Mouse (Mus musculus): ENCODE measurements around the gene Tmod1. TPM values are rescaled to one million over a fixed set of nuclear protein-coding genes. Genes with fewer than 3 reads are reported as not detected.
A peak's percentile ranks its signal among the peaks of the same experiment; 100 is the strongest.

Gene Tmod1
- polyA plus RNA-seq, 1 experiment from 2014 or later = 5.2 TPM

- 54% methylated on average over 2 of the region's 2 CpGs for WGBS
- no peaks in the 10 kb centered on the region for H3K27me3 ChIP-seq (ENCODE audit: control insufficient read depth, insufficient read depth, low read length)
Measured at GRCm38 (mm10) chr4:46126541-46126940, 87.8 kb downstream of the Tmod1 start.

GRCm38 (mm10) chr4:46129311-46130004 is 90.7 kb downstream of the Tmod1 start:
- H3K27ac ChIP-seq (ENCODE audit: low read depth, low read length) = peak overlapping the region; percentile 76
- H3K9me3 ChIP-seq (ENCODE audit: control insufficient read depth, low read length) = no peaks in the 10 kb centered on the region
- H3K4me2 ChIP-seq (replicated peaks; ENCODE audit: low read depth, low read length) = 0 out of 2 replicates have a peak overlapping the region, but pooled peaks have one; percentile 5
- H3K9ac ChIP-seq (ENCODE audit: low read depth, low read length) = no peak overlapping the region
- ATAC-seq (ENCODE audit: low FRiP score, low TSS enrichment) = peak; percentile 94
- 47% methylated on average over 8 of the region's 8 CpGs for WGBS
- H3K4me3 ChIP-seq (ENCODE audit: low read length) = no peak overlapping the region
- H3K4me1 ChIP-seq (ENCODE audit: control insufficient read depth, insufficient read depth, low read length) = peaks cover 12% of the 10 kb centered on the region
- H3K36me3 ChIP-seq (ENCODE audit: control insufficient read depth, insufficient read depth, low read length) = peaks cover 79% of the 10 kb centered on the region
- H3K27me3 ChIP-seq (ENCODE audit: control insufficient read depth, insufficient read depth, low read length) = no peaks in the 10 kb centered on the region

More at GRCm38 (mm10) chr4:46126541-46126940, 87.8 kb downstream of the Tmod1 start:
- H3K9ac ChIP-seq (ENCODE audit: low read depth, low read length) = no peak overlapping the region
- peaks cover 79% of the 10 kb centered on the region for H3K36me3 ChIP-seq (ENCODE audit: control insufficient read depth, insufficient read depth, low read length)
- no peak overlapping the region for H3K4me3 ChIP-seq (ENCODE audit: low read length)
- no peaks in the 10 kb centered on the region for H3K9me3 ChIP-seq (ENCODE audit: control insufficient read depth, low read length)
- no peak overlapping the region for H3K4me2 ChIP-seq (replicated peaks; ENCODE audit: low read depth, low read length)
- H3K27ac ChIP-seq (ENCODE audit: low read depth, low read length) = no peak overlapping the region
- ATAC-seq (ENCODE audit: low FRiP score, low TSS enrichment) = no peak
- peaks cover 12% of the 10 kb centered on the region for H3K4me1 ChIP-seq (ENCODE audit: control insufficient read depth, insufficient read depth, low read length)

- Histone ChIP-seq H3K4me2 (replicated peaks; ENCODE audit: low read depth, low read length) (no peak overlapping the region), H3K9ac (ENCODE audit: low read depth, low read length) (no peak overlapping the region), H3K4me3 (ENCODE audit: low read length) (no peak overlapping the region), H3K27me3 (ENCODE audit: control insufficient read depth, insufficient read depth, low read length) (no peaks in the 10 kb centered on the region), H3K4me1 (ENCODE audit: control insufficient read depth, insufficient read depth, low read length) (peaks cover 12% of the 10 kb centered on the region), H3K9me3 (ENCODE audit: control insufficient read depth, low read length) (no peaks in the 10 kb centered on the region), H3K36me3 (ENCODE audit: control insufficient read depth, insufficient read depth, low read length) (peaks cover 79% of the 10 kb centered on the region), H3K27ac (ENCODE audit: low read depth, low read length) (peak overlapping the region; percentile 76; the same call in 1 of the 2 replicates)
- no peak for ATAC-seq (ENCODE audit: low FRiP score, low TSS enrichment)
- 72% methylated on average over 3 of the region's 3 CpGs for WGBS
Measured at GRCm38 (mm10) chr4:46130221-46130620, 91.5 kb downstream of the Tmod1 start.

- Histone ChIP-seq H3K4me1 (ENCODE audit: control insufficient read depth, insufficient read depth, low read length) (peaks cover 16% of the 10 kb centered on the region), H3K9me3 (ENCODE audit: control insufficient read depth, low read length) (no peaks in the 10 kb centered on the region), H3K4me3 (ENCODE audit: low read length) (no peak overlapping the region), H3K27ac (ENCODE audit: low read depth, low read length) (no peak overlapping the region), H3K27me3 (ENCODE audit: control insufficient read depth, insufficient read depth, low read length) (no peaks in the 10 kb centered on the region), H3K4me2 (replicated peaks; ENCODE audit: low read depth, low read length) (no peak overlapping the region), H3K9ac (ENCODE audit: low read depth, low read length) (no peak overlapping the region), H3K36me3 (ENCODE audit: control insufficient read depth, insufficient read depth, low read length) (peaks cover 75% of the 10 kb centered on the region)
- WGBS = 90% methylated on average over 6 of the region's 6 CpGs
- ATAC-seq (ENCODE audit: low FRiP score, low TSS enrichment) = no peak
Measured at GRCm38 (mm10) chr4:46131791-46132190, 93.1 kb downstream of the Tmod1 start.

GRCm38 (mm10) chr4:46137629-46138286 is 99.0 kb downstream of the Tmod1 start:
- peaks cover 21% of the 10 kb centered on the region for H3K4me1 ChIP-seq (ENCODE audit: control insufficient read depth, insufficient read depth, low read length)
- H3K27me3 ChIP-seq (ENCODE audit: control insufficient read depth, insufficient read depth, low read length) = no peaks in the 10 kb centered on the region
- H3K4me3 ChIP-seq (ENCODE audit: low read length) = peak overlapping the region; percentile 97
- H3K4me2 ChIP-seq (replicated peaks; ENCODE audit: low read depth, low read length) = peak overlapping the region; percentile 49
- H3K27ac ChIP-seq (ENCODE audit: low read depth, low read length) = peak overlapping the region; percentile 99
- H3K36me3 ChIP-seq (ENCODE audit: control insufficient read depth, insufficient read depth, low read length) = peaks cover 30% of the 10 kb centered on the region
- H3K9me3 ChIP-seq (ENCODE audit: control insufficient read depth, low read length) = no peaks in the 10 kb centered on the region
- 7% methylated on average over 17 of the region's 17 CpGs for WGBS
- ATAC-seq (ENCODE audit: low FRiP score, low TSS enrichment) = peak; percentile 63
- H3K9ac ChIP-seq (ENCODE audit: low read depth, low read length) = peak overlapping the region; percentile 96

- Histone ChIP-seq H3K4me3 (ENCODE audit: low read length) (peak within 1 kb of the TSS; percentile 97), H3K36me3 (ENCODE audit: control insufficient read depth, insufficient read depth, low read length) (peaks cover 23% of the 10 kb centered on the region), H3K9ac (ENCODE audit: low read depth, low read length) (peak within 1 kb of the TSS; percentile 96), H3K4me2 (replicated peaks; ENCODE audit: low read depth, low read length) (peak within 1 kb of the TSS; percentile 70), H3K27me3 (ENCODE audit: control insufficient read depth, insufficient read depth, low read length) (no peaks in the 10 kb centered on the region), H3K27ac (ENCODE audit: low read depth, low read length) (peak within 1 kb of the TSS; percentile 99), H3K4me1 (ENCODE audit: control insufficient read depth, insufficient read depth, low read length) (peaks cover 21% of the 10 kb centered on the region), H3K9me3 (ENCODE audit: control insufficient read depth, low read length) (no peaks in the 10 kb centered on the region)
- WGBS = under 1% methylated on average over 89 of the region's 90 CpGs
- peak; percentile 87 for ATAC-seq (ENCODE audit: low FRiP score, low TSS enrichment)
Measured at GRCm38 (mm10) chr4:46138287-46139222, 99.8 kb downstream of the Tmod1 start, which contains the start of the genes Ncbp1 and Tstd2. Gene Ncbp1, plus strand, starts transcription at chr4:46138613. Gene Tstd2, minus strand, starts transcription at chr4:46138694.

GRCm38 (mm10) chr4:46144323-46144722 is 105.6 kb downstream of the Tmod1 start:
- no peaks in the 10 kb centered on the region for H3K27me3 ChIP-seq (ENCODE audit: control insufficient read depth, insufficient read depth, low read length)
- 73% methylated on average over 3 of the region's 3 CpGs for WGBS
- ATAC-seq (ENCODE audit: low FRiP score, low TSS enrichment) = no peak
- no peaks in the 10 kb centered on the region for H3K9me3 ChIP-seq (ENCODE audit: control insufficient read depth, low read length)
- no peak overlapping the region for H3K9ac ChIP-seq (ENCODE audit: low read depth, low read length)
- peaks cover 17% of the 10 kb centered on the region for H3K36me3 ChIP-seq (ENCODE audit: control insufficient read depth, insufficient read depth, low read length)
- H3K4me2 ChIP-seq (replicated peaks; ENCODE audit: low read depth, low read length) = no peak overlapping the region
- no peak overlapping the region for H3K4me3 ChIP-seq (ENCODE audit: low read length)
- peaks cover 12% of the 10 kb centered on the region for H3K4me1 ChIP-seq (ENCODE audit: control insufficient read depth, insufficient read depth, low read length)
- no peak overlapping the region for H3K27ac ChIP-seq (ENCODE audit: low read depth, low read length)

- Histone ChIP-seq H3K4me1 (ENCODE audit: control insufficient read depth, insufficient read depth, low read length) (no peaks in the 10 kb centered on the region), H3K4me2 (replicated peaks; ENCODE audit: low read depth, low read length) (no peak overlapping the region), H3K4me3 (ENCODE audit: low read length) (no peak overlapping the region), H3K27ac (ENCODE audit: low read depth, low read length) (no peak overlapping the region), H3K36me3 (ENCODE audit: control insufficient read depth, insufficient read depth, low read length) (peaks cover 42% of the 10 kb centered on the region), H3K9ac (ENCODE audit: low read depth, low read length) (no peak overlapping the region), H3K9me3 (ENCODE audit: control insufficient read depth, low read length) (no peaks in the 10 kb centered on the region), H3K27me3 (ENCODE audit: control insufficient read depth, insufficient read depth, low read length) (no peaks in the 10 kb centered on the region)
- ATAC-seq (ENCODE audit: low FRiP score, low TSS enrichment) = no peak
- 93% methylated on average over 1 of the region's 1 CpGs for WGBS
Measured at GRCm38 (mm10) chr4:46146881-46147280, 108.1 kb downstream of the Tmod1 start.

Measured in kidney, embryonic 14.5 days (tissue).